Mouse (Mus musculus) limb, embryonic 14.5 days (tissue): ENCODE measurements around the gene Fam83g. TPM values are rescaled to one million over a fixed set of nuclear protein-coding genes. Genes with fewer than 3 reads are reported as not detected.
A peak's percentile ranks its signal among the peaks of the same experiment; 100 is the strongest.

Experiments used
- ATAC-seq: fragments of 200-750 bp; cut with Nextera tagmentation; 2 replicates; pipeline ENCODE4 v1.8.0; 2017; ENCODE audit warnings: low read depth, moderate number of reproducible peaks, moderate TSS enrichment; ENCODE audit not compliant: low FRiP score
- DNase-seq: peaks from one replicate; pipeline ENCODE4 v3.0.0-alpha.2; 2015; ENCODE audit warnings: low spot score
- H3K27ac ChIP-seq: fragments of 300-500 bp; sonication (generic); replicated peaks from 2 replicates; pipeline ENCODE4 v1.5.1; 2014; ENCODE audit warnings: low read depth, mild to moderate bottlenecking, low read length, moderate library complexity, mixed read lengths
- H3K27me3 ChIP-seq: fragments of 300-500 bp; sonication (generic); 2 replicates; pipeline ENCODE4 v1.6.1; 2014; ENCODE audit warnings: low read length, mixed read lengths; ENCODE audit not compliant: control insufficient read depth, insufficient read depth
- H3K36me3 ChIP-seq: fragments of 300-500 bp; sonication (generic); 2 replicates; pipeline ENCODE4 v1.6.1; 2014; ENCODE audit warnings: mild to moderate bottlenecking, low read length, moderate library complexity, mixed read lengths; ENCODE audit not compliant: control insufficient read depth, insufficient read depth
- H3K4me1 ChIP-seq: fragments of 300-500 bp; sonication (generic); 2 replicates; pipeline ENCODE4 v1.6.1; 2014; ENCODE audit warnings: antibody characterized with exemption, low read length, mixed read lengths; ENCODE audit not compliant: control insufficient read depth, insufficient read depth
- H3K4me2 ChIP-seq: fragments of 300-500 bp; sonication (generic); replicated peaks from 2 replicates; pipeline ENCODE4 v1.6.1; 2014; ENCODE audit warnings: low read depth, mild to moderate bottlenecking, low read length, moderate library complexity; ENCODE audit not compliant: severe bottlenecking
- H3K4me3 ChIP-seq: fragments of 300-500 bp; sonication (generic); replicated peaks from 2 replicates; pipeline ENCODE4 v1.5.1; 2014; ENCODE audit warnings: low read length
- H3K9ac ChIP-seq: fragments of 300-500 bp; sonication (generic); 2 replicates; pipeline ENCODE4 v1.6.1; 2014; ENCODE audit warnings: mild to moderate bottlenecking, low read depth, low read length, moderate library complexity; ENCODE audit not compliant: severe bottlenecking
- H3K9me3 ChIP-seq: fragments of 300-500 bp; sonication (generic); 2 replicates; pipeline ENCODE4 v1.6.1; 2016; ENCODE audit warnings: low read length; ENCODE audit not compliant: control insufficient read depth
- POLR2A ChIP-seq: fragments of 200-500 bp; IDR thresholded peaks from 2 replicates; pipeline ENCODE4 v1.8.0; 2012; ENCODE audit warnings: inconsistent platforms, mild to moderate bottlenecking, moderate library complexity, borderline replicate concordance; ENCODE audit not compliant: insufficient read depth, insufficient read length; ENCODE audit errors: extremely low read depth
- WGBS: fragments of 180-500 bp; shearing (Covaris S2); extraction: QIAGEN DNeasy Blood & Tissue Kit; methylation state at CpG from one replicate; pipeline ENCODE4 v1.1.7; 2014; 5-methylcytosine and 5-hydroxymethylcytosine counted together
- polyA plus RNA-seq, 2 experiments: library from polyadenylated mRNA; depleted of rRNA in 1 of 2; stranded (reverse) in 1 of 2; unstranded in 1 of 2; fragments of >200 nt; fragmentation: Nextera tagmentation in 1 of 2; extraction: Ambion mirVana in 1 of 2; gene quantifications; 2 replicates each; pipeline versions ENCODE4 v1.2.1 to v1.2.3; 2012 to 2014

Gene Fam83g
- polyA plus RNA-seq, 2 experiments, result 2.1 to 2.8 TPM

DNA sequence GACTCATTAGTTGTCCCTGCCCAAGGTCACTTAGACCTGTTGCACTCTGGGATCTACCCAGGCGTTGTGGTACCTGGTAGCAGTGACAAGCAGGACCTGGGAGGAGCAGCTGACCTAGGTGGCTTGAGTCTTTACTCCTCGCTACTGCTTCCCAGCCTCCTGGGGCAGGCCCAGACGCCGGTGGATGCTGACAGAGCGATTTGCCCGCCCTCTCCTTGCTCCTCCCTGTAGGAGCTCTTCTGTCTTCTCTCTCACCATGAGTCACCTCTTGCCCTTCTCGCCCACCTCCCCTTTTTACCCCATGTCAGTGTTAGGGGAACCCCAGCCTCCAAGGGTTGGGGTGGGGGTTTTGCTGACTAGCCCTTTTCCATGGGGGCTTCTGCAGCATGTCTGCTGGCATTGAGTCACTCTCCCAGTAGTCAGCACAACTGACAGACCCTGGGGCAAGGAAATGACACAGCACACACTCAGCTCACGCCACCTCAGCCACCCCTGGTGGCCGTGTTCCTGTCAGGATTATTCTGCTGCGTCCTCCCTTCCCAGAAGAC, 3.1 kb downstream of the Fam83g start:
- Histone ChIP-seq H3K27ac (no peak overlapping the region), H3K9ac (no peak overlapping the region), H3K9me3 (no peaks in the 10 kb centered on the region), H3K4me3 (no peak overlapping the region), H3K4me2 (no peak overlapping the region), H3K27me3 (peaks cover 26% of the 10 kb centered on the region), H3K4me1 (peaks cover 7% of the 10 kb centered on the region; the same call in 1 of the 2 replicates), H3K36me3 (no peaks in the 10 kb centered on the region)
- no peak for DNase-seq
- no peak for TF ChIP-seq POLR2A
- 39% methylated on average over 10 of the region's 10 CpGs for WGBS
- ATAC-seq, result no peak

GRCm38 (mm10) chr11:61687595-61687994, 3.7 kb downstream of the Fam83g start:
- ATAC-seq, result no peak
- Histone ChIP-seq H3K27ac (no peak overlapping the region), H3K27me3 (peaks cover 26% of the 10 kb centered on the region), H3K9me3 (no peaks in the 10 kb centered on the region), H3K4me1 (peaks cover 7% of the 10 kb centered on the region; the same call in 1 of the 2 replicates), H3K36me3 (no peaks in the 10 kb centered on the region), H3K4me2 (no peak overlapping the region), H3K9ac (no peak overlapping the region), H3K4me3 (no peak overlapping the region)
- 49% methylated on average over 2 of the region's 2 CpGs for WGBS
- no peak for TF ChIP-seq POLR2A
- peak; percentile 12 for DNase-seq

DNA sequence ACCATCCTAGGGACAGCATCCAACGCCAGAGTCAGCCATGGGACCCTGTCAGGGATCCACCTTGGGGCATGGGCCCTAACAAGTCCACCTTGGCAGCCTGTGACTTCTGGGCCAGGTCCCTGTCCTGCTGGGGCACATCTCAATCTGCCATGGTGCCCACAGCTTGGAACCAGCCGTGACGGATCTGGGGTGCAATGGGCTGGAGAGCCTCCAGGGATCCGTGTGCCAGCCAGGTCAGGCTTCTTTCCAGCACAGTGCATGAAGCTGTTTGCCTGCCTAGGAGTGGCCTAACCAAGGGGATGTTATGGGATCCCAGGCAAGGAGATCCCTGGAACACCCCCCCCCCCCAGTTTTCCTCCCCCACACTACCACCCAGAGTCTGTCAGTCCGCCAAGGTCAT, 9.1 kb downstream of the Fam83g start:
- H3K4me1 ChIP-seq, result no peaks in the 10 kb centered on the region
- TF ChIP-seq POLR2A, result no peak
- no peaks in the 10 kb centered on the region for H3K9me3 ChIP-seq
- no peak overlapping the region for H3K9ac ChIP-seq
- no peak for DNase-seq
- WGBS, result 91% methylated on average over 5 of the region's 5 CpGs
- H3K27me3 ChIP-seq, result no peaks in the 10 kb centered on the region
- no peak overlapping the region for H3K27ac ChIP-seq
- no peak overlapping the region for H3K4me2 ChIP-seq
- no peaks in the 10 kb centered on the region for H3K36me3 ChIP-seq
- H3K4me3 ChIP-seq, result no peak overlapping the region
- no peak for ATAC-seq

GRCm38 (mm10) chr11:61698852-61699251, 15.0 kb downstream of the Fam83g start:
- Histone ChIP-seq H3K4me1 (no peaks in the 10 kb centered on the region), H3K4me3 (no peak overlapping the region), H3K4me2 (no peak overlapping the region), H3K27me3 (no peaks in the 10 kb centered on the region), H3K27ac (no peak overlapping the region), H3K9ac (no peak overlapping the region), H3K36me3 (no peaks in the 10 kb centered on the region), H3K9me3 (no peaks in the 10 kb centered on the region)
- TF ChIP-seq POLR2A, result no peak
- DNase-seq (no peak), ATAC-seq (no peak)

GRCm38 (mm10) chr11:61699460-61699859, 15.6 kb downstream of the Fam83g start:
- no peak overlapping the region for H3K4me3 ChIP-seq
- DNase-seq (no peak), ATAC-seq (no peak)
- H3K4me2 ChIP-seq, result no peak overlapping the region
- no peaks in the 10 kb centered on the region for H3K4me1 ChIP-seq
- TF ChIP-seq POLR2A, result no peak
- 72% methylated on average over 5 of the region's 5 CpGs for WGBS
- H3K9me3 ChIP-seq, result no peaks in the 10 kb centered on the region
- H3K36me3 ChIP-seq, result no peaks in the 10 kb centered on the region
- H3K27ac ChIP-seq, result no peak overlapping the region
- H3K27me3 ChIP-seq, result no peaks in the 10 kb centered on the region
- no peak overlapping the region for H3K9ac ChIP-seq

DNA sequence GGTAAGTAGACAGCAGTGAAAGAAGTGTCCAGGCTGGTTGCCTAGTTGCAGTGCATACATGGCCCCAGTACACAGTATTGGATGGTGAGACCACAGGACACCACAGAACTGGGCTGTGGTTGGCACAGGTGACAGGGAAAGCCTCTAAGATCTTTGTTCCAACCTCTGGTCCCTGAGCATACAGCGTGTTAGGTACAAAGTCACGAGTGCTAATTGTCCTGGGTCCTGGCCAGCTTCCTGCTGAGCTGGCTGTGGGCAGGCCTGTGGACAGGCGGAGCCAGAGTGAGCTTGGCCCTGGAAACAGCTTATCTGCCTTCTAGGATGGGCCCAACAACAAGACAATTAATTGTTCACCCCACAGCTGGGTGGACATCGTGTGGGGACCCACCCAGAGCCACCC, 16.0 kb downstream of the Fam83g start:
- H3K27me3 ChIP-seq, result no peaks in the 10 kb centered on the region
- H3K36me3 ChIP-seq, result no peaks in the 10 kb centered on the region
- no peaks in the 10 kb centered on the region for H3K4me1 ChIP-seq
- WGBS, result 66% methylated on average over 4 of the region's 4 CpGs
- H3K4me2 ChIP-seq, result no peak overlapping the region
- no peak for ATAC-seq
- no peak overlapping the region for H3K27ac ChIP-seq
- H3K9ac ChIP-seq, result no peak overlapping the region
- DNase-seq, result no peak
- no peak for TF ChIP-seq POLR2A
- H3K4me3 ChIP-seq, result no peak overlapping the region
- no peaks in the 10 kb centered on the region for H3K9me3 ChIP-seq
